Mouse (Mus musculus): ENCODE results near the gene 1110051M20Rik.

GRCm38 (mm10) chr2:91299156-91299555, 145.3 kb downstream of the 1110051M20Rik start:
- TF ChIP-seq EP300 (IDR thresholded peaks at IDR 0.05; ENCODE audit: insufficient read depth, low read depth, low read length) = no peak
- TF ChIP-seq POLR2A (IDR thresholded peaks at IDR 0.05; ENCODE audit: insufficient read depth, low read depth, low read length) = no peak
- no peak for TF ChIP-seq CTCF (IDR thresholded peaks at IDR 0.05)

Data from heart, adult 2 months (tissue).